Mouse (Mus musculus) midbrain, embryonic 16.5 days (tissue): Measurements from ENCODE around the gene Ankrd26. TPM values are rescaled to one million over a fixed set of nuclear protein-coding genes. Genes with fewer than 3 reads are reported as not detected.
A peak's percentile ranks its signal among the peaks of the same experiment; 100 is the strongest.
"Not testable (repeated sequence)": the region's sequence is repeated elsewhere in the genome, so short reads cannot be mapped to it uniquely, and the experiment has no call there.

ENCODE experiments used
- ATAC-seq: fragments of 200-750 bp; cut with Nextera tagmentation; 2 replicates; pipeline ENCODE4 v1.8.0; 2017; ENCODE audit warnings: moderate TSS enrichment
- H3K27ac ChIP-seq: fragments of 300-500 bp; sonication (generic); 2 replicates; pipeline ENCODE4 v1.5.1; 2014; ENCODE audit warnings: mild to moderate bottlenecking, low read length, mixed read lengths
- H3K27me3 ChIP-seq: fragments of 300-500 bp; sonication (generic); 2 replicates; pipeline ENCODE4 v1.6.1; 2014; ENCODE audit warnings: low read depth, low read length, mixed read lengths; ENCODE audit not compliant: control insufficient read depth, insufficient read depth
- H3K36me3 ChIP-seq: fragments of 300-500 bp; sonication (generic); 2 replicates; pipeline ENCODE4 v1.6.1; 2014; ENCODE audit warnings: mild to moderate bottlenecking, low read length, moderate library complexity, mixed read lengths; ENCODE audit not compliant: control insufficient read depth, insufficient read depth
- H3K4me1 ChIP-seq: fragments of 300-500 bp; sonication (generic); 2 replicates; pipeline ENCODE4 v1.6.1; 2014; ENCODE audit warnings: mild to moderate bottlenecking, low read length, mixed read lengths; ENCODE audit not compliant: control insufficient read depth, insufficient read depth
- H3K4me2 ChIP-seq: fragments of 300-500 bp; sonication (generic); 2 replicates; pipeline ENCODE4 v1.6.1; 2014; ENCODE audit warnings: mild to moderate bottlenecking, low read length, mixed read lengths
- H3K4me3 ChIP-seq: fragments of 300-500 bp; sonication (generic); 2 replicates; pipeline ENCODE4 v1.5.1; 2014; ENCODE audit warnings: low read depth, mild to moderate bottlenecking, low read length, moderate library complexity, mixed read lengths
- H3K9ac ChIP-seq: fragments of 300-500 bp; sonication (generic); 2 replicates; pipeline ENCODE4 v1.6.1; 2014; ENCODE audit warnings: low read depth, low read length, mixed read lengths
- H3K9me3 ChIP-seq: fragments of 300-500 bp; sonication (generic); replicated peaks from 2 replicates; pipeline ENCODE4 v1.6.1; 2014; ENCODE audit warnings: mild to moderate bottlenecking, low read length, mixed read lengths; ENCODE audit not compliant: control insufficient read depth, poor library complexity, severe bottlenecking
- WGBS: fragments of 180-500 bp; shearing (Covaris S2); extraction: QIAGEN DNeasy Blood & Tissue Kit; methylation state at CpG from one replicate; pipeline ENCODE4 v1.1.7; 2014; 5-methylcytosine and 5-hydroxymethylcytosine counted together
- polyA plus RNA-seq: library from polyadenylated mRNA; unstranded; fragments of >200 nt; fragmentation: Nextera tagmentation; extraction: Ambion mirVana; gene quantifications from 2 replicates; pipeline ENCODE4 v1.2.1, GENCODE M21; 2015

The Ankrd26 gene
- polyA plus RNA-seq, 1 experiment from 2014 or later, result 18.7 TPM

- H3K4me1 ChIP-seq, result peaks cover 10% of the 10 kb centered on the region; the same call in 1 of the 2 replicates
- H3K9ac ChIP-seq, result peak overlapping the region; percentile 42; the same call in 1 of the 2 replicates
- no peak for ATAC-seq
- H3K4me2 ChIP-seq, result peak overlapping the region; percentile 54
- H3K27me3 ChIP-seq, result no peaks in the 10 kb centered on the region
- no peaks in the 10 kb centered on the region for H3K9me3 ChIP-seq
- peaks cover 15% of the 10 kb centered on the region for H3K36me3 ChIP-seq
- 17% methylated on average over 21 of the region's 21 CpGs for WGBS
- H3K4me3 ChIP-seq, result peak overlapping the region; percentile 26; the same call in 1 of the 2 replicates
- H3K27ac ChIP-seq, result no peak overlapping the region
Measured at GRCm38 (mm10) chr6:118592662-118593376, 30.8 kb upstream of the Ankrd26 start.

- H3K27ac ChIP-seq, H3K4me3 ChIP-seq, H3K4me2 ChIP-seq, ATAC-seq, H3K9me3 ChIP-seq, H3K9ac ChIP-seq, H3K4me1 ChIP-seq, H3K36me3 ChIP-seq, H3K27me3 ChIP-seq: not testable (repeated sequence)
- WGBS, result 85% methylated on average over 4 of the region's 4 CpGs
Measured at GRCm38 (mm10) chr6:118578741-118579140, 16.7 kb upstream of the Ankrd26 start.

DNA sequence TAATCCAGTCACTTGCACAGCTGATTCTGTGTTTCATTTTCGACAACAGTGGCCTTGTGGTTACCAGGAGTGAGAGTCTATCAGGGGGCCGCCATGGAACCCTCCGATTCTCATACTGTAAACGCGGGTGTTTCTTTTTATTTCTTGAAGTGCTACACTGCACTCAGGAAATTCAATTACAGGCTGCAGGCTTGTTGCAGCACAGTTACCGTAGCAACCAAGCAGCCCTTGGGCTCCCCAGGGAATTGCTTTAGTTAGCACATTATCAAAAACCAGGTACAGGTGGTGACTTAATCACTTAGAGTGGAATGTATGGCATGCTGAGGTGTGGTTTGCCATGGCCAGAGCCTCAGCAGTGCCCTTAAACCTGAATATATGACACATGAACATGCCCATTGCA is 12.3 kb upstream of the Ankrd26 start:
- no peak overlapping the region for H3K9ac ChIP-seq
- no peak overlapping the region for H3K4me2 ChIP-seq
- no peak overlapping the region for H3K4me3 ChIP-seq
- 61% methylated on average over 6 of the region's 6 CpGs for WGBS
- peaks cover 5% of the 10 kb centered on the region; the same call in 1 of the 2 replicates for H3K4me1 ChIP-seq
- peak; percentile 60 for ATAC-seq
- peak overlapping the region; percentile 53; the same call in 1 of the 2 replicates for H3K27ac ChIP-seq
- H3K27me3 ChIP-seq, result no peaks in the 10 kb centered on the region
- no peaks in the 10 kb centered on the region for H3K9me3 ChIP-seq
- H3K36me3 ChIP-seq, result no peaks in the 10 kb centered on the region

- Histone ChIP-seq H3K9me3 (no peaks in the 10 kb centered on the region), H3K4me3 (no peak overlapping the region), H3K9ac (no peak overlapping the region), H3K4me2 (no peak overlapping the region), H3K27me3 (no peaks in the 10 kb centered on the region), H3K36me3 (no peaks in the 10 kb centered on the region), H3K4me1 (peaks cover 14% of the 10 kb centered on the region), H3K27ac (no peak overlapping the region)
- ATAC-seq, result no peak
- 100% methylated on average over 3 of the region's 3 CpGs for WGBS
Measured at GRCm38 (mm10) chr6:118567816-118568215, 5.8 kb upstream of the Ankrd26 start.

DNA sequence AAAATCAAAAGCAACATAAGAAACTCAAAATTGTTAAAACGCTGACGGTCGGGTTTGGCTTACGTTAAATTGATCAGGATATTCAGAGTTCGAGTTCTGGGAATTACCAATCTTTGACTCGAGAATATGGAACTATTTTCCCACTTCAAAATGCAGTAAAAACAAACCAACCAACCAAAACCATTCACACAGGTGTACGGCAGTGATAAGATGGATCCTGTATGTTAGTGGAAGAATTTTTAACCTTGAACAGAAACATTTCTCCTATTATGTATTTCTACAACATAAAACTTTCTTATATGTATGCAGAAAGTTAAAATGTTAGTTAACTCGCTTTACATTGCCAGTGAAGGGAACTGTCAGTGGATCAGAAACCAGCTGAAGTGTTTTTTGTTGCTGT is 801 bp downstream of the Ankrd26 start:
- 83% methylated on average over 8 of the region's 8 CpGs for WGBS
- Histone ChIP-seq H3K36me3 (peaks cover 10% of the 10 kb centered on the region; the same call in 1 of the 2 replicates), H3K4me3 (peak overlapping the region; percentile 84), H3K4me1 (peaks cover 29% of the 10 kb centered on the region), H3K27me3 (no peaks in the 10 kb centered on the region), H3K27ac (no peak overlapping the region), H3K4me2 (peak overlapping the region; percentile 72), H3K9me3 (no peaks in the 10 kb centered on the region), H3K9ac (peak overlapping the region; percentile 87)
- ATAC-seq, result no peak

- H3K9me3 ChIP-seq, result no peaks in the 10 kb centered on the region
- no peaks in the 10 kb centered on the region for H3K27me3 ChIP-seq
- no peak overlapping the region for H3K27ac ChIP-seq
- no peak overlapping the region for H3K4me3 ChIP-seq
- H3K4me2 ChIP-seq, result no peak overlapping the region
- no peak for ATAC-seq
- no peak overlapping the region for H3K9ac ChIP-seq
- H3K36me3 ChIP-seq, result peaks cover 33% of the 10 kb centered on the region
- WGBS, result 93% methylated on average over 4 of the region's 4 CpGs
- no peaks in the 10 kb centered on the region for H3K4me1 ChIP-seq
Measured at GRCm38 (mm10) chr6:118538627-118539026, 23.4 kb downstream of the Ankrd26 start.

DNA sequence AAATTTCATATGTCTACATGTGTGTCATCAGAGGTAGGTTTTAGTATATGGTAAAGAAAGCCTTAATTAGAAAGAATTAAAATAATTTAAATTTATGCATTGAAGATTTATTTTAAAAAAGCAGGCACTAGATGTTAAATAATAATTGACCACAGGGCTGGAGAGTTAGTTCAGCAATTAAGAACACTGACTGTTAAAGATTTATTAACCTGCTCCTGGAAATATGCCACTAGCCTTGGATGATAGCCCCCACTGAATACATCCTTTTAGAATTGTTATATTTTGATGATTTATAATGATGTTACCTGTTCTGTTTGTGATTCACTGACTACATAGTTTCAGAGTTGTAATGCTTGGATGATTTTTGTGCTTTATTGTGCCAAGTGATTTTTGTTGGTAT is 24.8 kb downstream of the Ankrd26 start:
- H3K9me3 ChIP-seq, ATAC-seq, H3K4me3 ChIP-seq, H3K9ac ChIP-seq, H3K4me1 ChIP-seq, H3K4me2 ChIP-seq, H3K27ac ChIP-seq, H3K27me3 ChIP-seq: not testable (repeated sequence)
- peaks cover 35% of the 10 kb centered on the region for H3K36me3 ChIP-seq

DNA sequence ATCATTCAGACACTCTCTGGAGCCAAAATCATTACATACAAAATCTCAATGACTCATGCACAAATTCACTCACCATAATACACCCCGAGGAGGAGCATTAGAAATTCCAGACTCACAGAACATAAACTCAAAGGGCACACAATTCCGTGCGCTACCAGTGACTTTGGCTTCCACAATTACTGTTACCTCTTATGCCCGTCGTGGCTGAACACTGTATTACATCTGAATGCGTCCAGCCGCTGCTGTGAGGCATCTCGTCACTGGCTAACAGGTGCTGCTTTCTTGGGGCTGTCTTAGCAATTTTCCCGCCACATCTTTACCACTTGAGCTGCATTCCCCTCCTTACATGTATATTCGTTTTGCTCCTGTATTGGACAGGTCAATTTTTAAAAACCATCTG is 26.7 kb downstream of the Ankrd26 start:
- Histone ChIP-seq H3K36me3 (peaks cover 44% of the 10 kb centered on the region), H3K27me3 (no peaks in the 10 kb centered on the region), H3K4me3 (no peak overlapping the region), H3K9me3 (no peaks in the 10 kb centered on the region), H3K9ac (no peak overlapping the region), H3K27ac (no peak overlapping the region), H3K4me1 (no peaks in the 10 kb centered on the region), H3K4me2 (no peak overlapping the region)
- ATAC-seq, result no peak
- WGBS, result 93% methylated on average over 10 of the region's 10 CpGs

DNA sequence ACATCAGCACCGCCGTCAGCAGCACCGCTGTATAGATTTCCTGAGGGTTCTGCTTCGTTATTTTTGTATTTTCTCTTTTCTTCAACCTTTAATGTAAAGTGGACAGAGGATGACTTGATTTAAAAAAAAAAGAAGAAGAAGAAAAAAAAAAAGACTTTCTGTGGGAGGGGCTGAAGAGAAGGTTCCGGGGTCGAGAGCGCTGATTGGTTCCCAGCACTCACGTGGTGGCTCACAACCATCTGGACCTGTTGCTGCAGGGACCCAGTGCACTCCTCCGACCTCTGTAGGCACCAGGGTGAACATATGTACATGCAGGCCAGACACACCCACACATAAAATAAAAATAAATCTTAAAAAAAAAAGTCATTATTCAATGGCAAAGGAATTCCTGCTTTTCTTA is 28.6 kb downstream of the Ankrd26 start:
- WGBS, result 88% methylated on average over 9 of the region's 9 CpGs
- no peak overlapping the region for H3K4me2 ChIP-seq
- no peak overlapping the region for H3K9ac ChIP-seq
- no peak for ATAC-seq
- no peaks in the 10 kb centered on the region for H3K9me3 ChIP-seq
- H3K27ac ChIP-seq, result no peak overlapping the region
- H3K36me3 ChIP-seq, result peaks cover 40% of the 10 kb centered on the region
- no peak overlapping the region for H3K4me3 ChIP-seq
- H3K27me3 ChIP-seq, result no peaks in the 10 kb centered on the region
- H3K4me1 ChIP-seq, result no peaks in the 10 kb centered on the region
